Mouse (Mus musculus) heart, embryonic 10.5 days (tissue): ENCODE data around the gene Rab26. TPM values are rescaled to one million over a fixed set of nuclear protein-coding genes. Genes with fewer than 3 reads are reported as not detected.
A peak's percentile ranks its signal among the peaks of the same experiment; 100 is the strongest.

Experiments
- DNase-seq: peaks from one replicate; pipeline ENCODE4 v3.0.0-alpha.2; 2017; ENCODE audit warnings: low spot score
- H3K27ac ChIP-seq: fragments of 300-500 bp; sonication (generic); 2 replicates; pipeline ENCODE4 v1.5.1; 2016; ENCODE audit warnings: mild to moderate bottlenecking
- H3K27me3 ChIP-seq: fragments of 300-500 bp; sonication (generic); 2 replicates; pipeline ENCODE4 v1.6.1; 2016; ENCODE audit warnings: mild to moderate bottlenecking; ENCODE audit not compliant: poor library complexity, insufficient read depth, severe bottlenecking
- H3K36me3 ChIP-seq: fragments of 300-500 bp; sonication (generic); 2 replicates; pipeline ENCODE4 v1.6.1; 2016; ENCODE audit warnings: mild to moderate bottlenecking, moderate library complexity
- H3K4me1 ChIP-seq: fragments of 300-500 bp; sonication (generic); 2 replicates; pipeline ENCODE4 v1.6.1; 2016; ENCODE audit warnings: mild to moderate bottlenecking
- H3K4me3 ChIP-seq: fragments of 300-500 bp; sonication (generic); 2 replicates; pipeline ENCODE4 v1.5.1; 2016; ENCODE audit warnings: mild to moderate bottlenecking, moderate library complexity
- H3K9me3 ChIP-seq: fragments of 300-500 bp; sonication (generic); 2 replicates; pipeline ENCODE4 v1.6.1; 2016; ENCODE audit warnings: mild to moderate bottlenecking, moderate library complexity
- WGBS: fragments of 180-500 bp; shearing (Covaris S2); methylation state at CpG from one replicate; pipeline ENCODE4 v1.1.7; 2016; 5-methylcytosine and 5-hydroxymethylcytosine counted together
- polyA plus RNA-seq: library from polyadenylated mRNA; unstranded; fragments of >200 nt; fragmentation: Nextera tagmentation; extraction: Ambion mirVana; gene quantifications from 2 replicates; pipeline ENCODE4 v1.2.1, GENCODE M21; 2016

The Rab26 gene
- polyA plus RNA-seq, 1 experiment from 2014 or later, result 2.3 TPM

DNA sequence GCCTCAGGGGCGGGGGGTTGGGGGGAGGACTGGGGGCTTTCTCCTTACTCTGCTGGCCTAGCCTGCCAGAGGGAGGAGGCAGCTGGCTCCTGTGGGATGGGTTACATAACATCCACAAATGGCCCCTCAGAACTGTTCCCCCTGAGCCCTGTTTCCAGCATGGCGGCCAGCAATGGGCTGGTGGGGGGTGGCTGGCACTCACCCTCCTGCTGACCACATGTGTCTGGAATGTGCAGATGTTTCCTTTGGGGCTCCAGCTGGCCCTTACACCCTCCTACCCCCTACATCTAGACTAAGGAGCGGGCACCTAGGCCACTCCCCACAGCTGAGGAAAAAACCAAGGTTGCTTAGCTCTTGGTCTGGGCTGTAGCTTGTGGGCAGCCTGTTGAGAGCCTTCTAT is 25.1 kb upstream of the Rab26 start:
- Histone ChIP-seq H3K27me3 (no peaks in the 10 kb centered on the region), H3K9me3 (no peaks in the 10 kb centered on the region), H3K4me3 (no peak overlapping the region), H3K4me1 (peaks cover 43% of the 10 kb centered on the region), H3K27ac (peak overlapping the region; percentile 49; the same call in 1 of the 2 replicates), H3K36me3 (no peaks in the 10 kb centered on the region; the same call in 1 of the 2 replicates)
- DNase-seq, result no peak
- WGBS, result 65% methylated on average over 3 of the region's 3 CpGs

GRCm38 (mm10) chr17:24558600-24559099 is 24.6 kb upstream of the Rab26 start:
- DNase-seq, result no peak
- Histone ChIP-seq H3K27ac (peak overlapping the region; percentile 49; the same call in 1 of the 2 replicates), H3K4me1 (peaks cover 38% of the 10 kb centered on the region), H3K36me3 (no peaks in the 10 kb centered on the region; the same call in 1 of the 2 replicates), H3K9me3 (no peaks in the 10 kb centered on the region), H3K27me3 (no peaks in the 10 kb centered on the region), H3K4me3 (no peak overlapping the region)
- 76% methylated on average over 4 of the region's 4 CpGs for WGBS

DNA sequence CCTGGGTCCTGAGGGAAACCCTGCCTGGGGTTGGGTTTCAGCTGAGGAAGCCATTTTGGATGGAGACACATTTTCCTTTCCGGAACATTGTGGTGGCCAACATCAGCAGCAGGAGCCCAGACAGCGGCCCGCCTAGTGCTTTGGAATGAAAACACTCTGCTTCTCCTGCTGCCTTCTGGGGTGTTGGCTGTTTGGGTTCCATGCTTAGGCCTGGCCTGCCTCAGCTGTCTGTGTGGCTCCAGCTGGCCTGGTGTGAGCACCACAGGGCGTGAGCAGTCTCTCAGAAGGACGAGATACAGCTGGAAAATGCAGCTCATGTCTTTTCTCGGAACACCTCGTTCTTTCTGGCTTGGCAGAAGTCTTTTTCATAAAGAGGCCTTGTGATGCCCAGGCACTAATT is 23.1 kb upstream of the Rab26 start:
- WGBS, result 81% methylated on average over 7 of the region's 7 CpGs
- no peak overlapping the region for H3K4me3 ChIP-seq
- no peak overlapping the region for H3K27ac ChIP-seq
- H3K36me3 ChIP-seq, result no peaks in the 10 kb centered on the region; the same call in 1 of the 2 replicates
- no peaks in the 10 kb centered on the region for H3K27me3 ChIP-seq
- H3K9me3 ChIP-seq, result no peaks in the 10 kb centered on the region
- DNase-seq, result no peak
- H3K4me1 ChIP-seq, result peaks cover 32% of the 10 kb centered on the region

GRCm38 (mm10) chr17:24551050-24551444 is 17.0 kb upstream of the Rab26 start:
- peak overlapping the region; percentile 97 for H3K27ac ChIP-seq

GRCm38 (mm10) chr17:24550416-24551049 is 16.5 kb upstream of the Rab26 start:
- peak; percentile 93 for DNase-seq
- peak overlapping the region; percentile 97 for H3K27ac ChIP-seq
- H3K27me3 ChIP-seq, result peaks cover 17% of the 10 kb centered on the region; the same call in 1 of the 2 replicates
- peak overlapping the region; percentile 86 for H3K4me3 ChIP-seq
- H3K36me3 ChIP-seq, result peaks cover 4% of the 10 kb centered on the region
- no peaks in the 10 kb centered on the region for H3K9me3 ChIP-seq
- under 1% methylated on average over 44 of the region's 44 CpGs for WGBS
- H3K4me1 ChIP-seq, result peaks cover 22% of the 10 kb centered on the region

More at GRCm38 (mm10) chr17:24551050-24551444, 17.0 kb upstream of the Rab26 start:
- DNase-seq, result no peak
- WGBS, result 65% methylated on average over 3 of the region's 3 CpGs
- peaks cover 4% of the 10 kb centered on the region for H3K36me3 ChIP-seq
- H3K4me1 ChIP-seq, result peaks cover 22% of the 10 kb centered on the region
- peaks cover 17% of the 10 kb centered on the region; the same call in 1 of the 2 replicates for H3K27me3 ChIP-seq
- no peaks in the 10 kb centered on the region for H3K9me3 ChIP-seq
- H3K4me3 ChIP-seq, result peak overlapping the region; percentile 86

- peak within 1 kb of the TSS; percentile 97 for H3K27ac ChIP-seq
- H3K27me3 ChIP-seq, result peaks cover 20% of the 10 kb centered on the region
- H3K36me3 ChIP-seq, result peaks cover 4% of the 10 kb centered on the region
- peak within 1 kb of the TSS; percentile 86 for H3K4me3 ChIP-seq
- WGBS, result under 1% methylated on average over 72 of the region's 72 CpGs
- peak; percentile 100 for DNase-seq
- no peaks in the 10 kb centered on the region for H3K9me3 ChIP-seq
- peaks cover 23% of the 10 kb centered on the region for H3K4me1 ChIP-seq
Observed at GRCm38 (mm10) chr17:24549618-24550415, 15.8 kb upstream of the Rab26 start, which contains the start of gene Pkd1. TSS of gene Pkd1 (plus strand) at chr17:24549834.

DNA sequence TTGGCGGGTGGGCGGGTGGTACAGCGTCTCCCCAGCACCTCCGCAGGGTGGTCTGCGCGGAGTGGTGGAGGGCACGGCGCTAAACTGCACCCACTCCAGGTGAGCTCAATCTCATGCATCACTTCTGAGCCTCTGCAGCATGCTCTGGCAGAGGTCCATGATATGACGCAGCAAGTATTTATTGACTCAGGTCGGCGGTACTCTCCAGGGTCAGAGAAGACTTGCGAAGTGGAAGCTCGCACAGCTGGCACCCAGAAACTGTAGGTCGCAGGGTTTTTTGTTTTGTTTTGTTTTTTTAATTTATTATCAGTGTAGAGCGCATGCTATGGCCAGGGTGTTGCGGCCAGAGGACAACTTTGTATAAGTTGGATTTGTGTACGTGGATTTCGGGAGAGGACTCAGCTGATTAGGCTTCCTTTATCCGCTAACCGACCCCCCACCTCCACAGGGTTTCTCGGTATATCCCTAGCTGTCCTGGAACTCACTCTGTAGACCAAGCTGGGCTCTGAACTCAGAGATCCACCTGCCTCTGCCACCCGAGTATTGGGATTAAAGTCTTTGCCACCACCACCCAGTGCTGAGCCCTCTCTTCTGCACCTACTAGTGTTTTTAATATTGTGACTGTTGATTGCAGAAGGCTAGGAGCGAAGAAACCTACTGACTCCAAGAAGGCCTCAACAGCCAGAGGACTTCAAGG is 15.1 kb upstream of the Rab26 start:
- no peaks in the 10 kb centered on the region for H3K9me3 ChIP-seq
- peaks cover 25% of the 10 kb centered on the region for H3K27me3 ChIP-seq
- 3% methylated on average over 23 of the region's 23 CpGs for WGBS
- H3K27ac ChIP-seq, result peak overlapping the region; percentile 97
- peaks cover 27% of the 10 kb centered on the region for H3K4me1 ChIP-seq
- peaks cover 4% of the 10 kb centered on the region; the same call in 1 of the 2 replicates for H3K36me3 ChIP-seq
- H3K4me3 ChIP-seq, result peak overlapping the region; percentile 86
- no peak for DNase-seq

DNA sequence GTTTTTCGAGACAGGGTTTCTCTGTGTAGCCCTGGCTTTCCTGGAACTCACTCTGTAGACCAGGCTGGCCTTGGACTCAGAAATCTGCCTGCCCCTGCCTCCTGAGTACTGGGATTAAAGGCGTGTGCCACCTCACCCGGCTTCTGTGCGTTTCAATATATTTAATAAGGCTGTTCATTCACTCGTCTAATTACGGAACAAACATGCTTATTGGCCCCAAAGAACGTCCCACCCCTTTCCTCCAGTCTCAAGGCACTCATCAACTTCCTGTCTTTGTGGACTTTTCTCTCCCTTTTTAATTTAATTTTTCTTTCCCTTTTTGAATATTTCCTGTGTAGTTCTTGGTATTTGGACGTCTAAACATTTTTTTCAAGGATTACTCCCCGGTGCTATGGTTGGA is 14.4 kb upstream of the Rab26 start:
- Histone ChIP-seq H3K27me3 (peaks cover 25% of the 10 kb centered on the region), H3K4me3 (peak overlapping the region; percentile 86), H3K36me3 (peaks cover 4% of the 10 kb centered on the region; the same call in 1 of the 2 replicates), H3K9me3 (no peaks in the 10 kb centered on the region), H3K27ac (no peak overlapping the region), H3K4me1 (peaks cover 27% of the 10 kb centered on the region)
- 41% methylated on average over 9 of the region's 9 CpGs for WGBS
- DNase-seq, result no peak

DNA sequence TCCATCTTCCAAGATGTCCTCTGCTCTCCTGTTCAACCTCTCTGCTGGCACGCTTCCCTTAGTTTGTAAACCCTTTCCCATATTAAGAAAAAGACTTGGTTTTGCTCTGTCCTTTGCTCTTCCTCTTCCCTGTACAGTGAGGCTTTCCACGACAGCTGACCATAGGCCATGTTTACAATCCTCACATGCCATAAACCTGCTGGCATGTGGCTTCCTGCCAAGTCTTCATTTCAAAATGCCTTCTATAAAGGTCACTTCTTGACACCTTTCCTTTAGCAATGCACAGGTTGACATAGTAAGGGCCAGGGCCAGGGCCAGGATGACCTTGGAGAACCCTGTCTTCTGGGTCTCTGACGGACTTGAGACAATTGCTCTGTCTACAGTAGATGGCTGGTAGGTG is 12.2 kb upstream of the Rab26 start:
- 87% methylated on average over 3 of the region's 3 CpGs for WGBS

GRCm38 (mm10) chr17:24545247-24545646 is 11.2 kb upstream of the Rab26 start:
- H3K4me3 ChIP-seq, result no peak overlapping the region
- no peak overlapping the region for H3K27ac ChIP-seq
- no peak for DNase-seq
- H3K9me3 ChIP-seq, result no peaks in the 10 kb centered on the region
- H3K27me3 ChIP-seq, result peaks cover 25% of the 10 kb centered on the region
- H3K4me1 ChIP-seq, result peaks cover 11% of the 10 kb centered on the region
- peaks cover 4% of the 10 kb centered on the region; the same call in 1 of the 2 replicates for H3K36me3 ChIP-seq
- 88% methylated on average over 2 of the region's 2 CpGs for WGBS

More for the DNA sequence above, 12.2 kb upstream of the Rab26 start:
- DNase-seq, result no peak
- Histone ChIP-seq H3K9me3 (no peaks in the 10 kb centered on the region), H3K27ac (no peak overlapping the region), H3K27me3 (peaks cover 25% of the 10 kb centered on the region), H3K4me1 (peaks cover 20% of the 10 kb centered on the region), H3K4me3 (no peak overlapping the region), H3K36me3 (peaks cover 4% of the 10 kb centered on the region; the same call in 1 of the 2 replicates)

DNA sequence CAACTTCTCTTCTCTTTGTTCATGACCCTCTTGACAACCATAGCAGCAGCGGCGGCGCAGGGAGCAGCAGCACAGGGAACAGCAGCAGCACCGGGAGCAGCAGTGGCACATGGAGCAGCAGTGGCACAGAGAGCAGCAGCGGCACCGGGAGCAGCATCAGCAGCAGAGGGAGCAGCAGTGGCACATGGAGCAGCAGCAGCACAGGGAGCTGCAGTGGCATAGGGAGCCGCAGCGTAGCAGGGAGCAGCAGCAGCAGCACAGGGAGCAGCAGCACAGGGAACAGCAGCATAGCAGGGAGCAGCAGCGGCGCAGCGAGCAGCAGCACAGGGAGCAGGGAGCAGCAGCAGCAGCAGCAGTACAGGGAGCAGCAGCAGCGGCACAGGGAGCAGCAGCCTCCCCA is 10.6 kb upstream of the Rab26 start:
- Histone ChIP-seq H3K36me3 (peaks cover under 1% of the 10 kb centered on the region; the same call in 1 of the 2 replicates), H3K4me1 (peaks cover 5% of the 10 kb centered on the region), H3K9me3 (no peaks in the 10 kb centered on the region), H3K4me3 (peak overlapping the region; percentile 41), H3K27me3 (peaks cover 25% of the 10 kb centered on the region), H3K27ac (peak overlapping the region; percentile 44; the same call in 1 of the 2 replicates)
- WGBS, result 15% methylated on average over 12 of the region's 12 CpGs
- DNase-seq, result no peak

GRCm38 (mm10) chr17:24540375-24540774 is 6.4 kb upstream of the Rab26 start:
- peaks cover 7% of the 10 kb centered on the region for H3K27me3 ChIP-seq
- H3K36me3 ChIP-seq, result no peaks in the 10 kb centered on the region
- H3K4me3 ChIP-seq, result no peak overlapping the region
- H3K9me3 ChIP-seq, result no peaks in the 10 kb centered on the region
- no peak for DNase-seq
- 12% methylated on average over 3 of the region's 3 CpGs for WGBS
- no peak overlapping the region for H3K27ac ChIP-seq
- peaks cover 8% of the 10 kb centered on the region for H3K4me1 ChIP-seq
